Comparison of ENCODE assay signal across 8 mouse cellular contexts in genomic region chr11:8814097-8814790, GRCm38 (mm10).
A peak's percentile ranks its signal among the peaks of the same experiment; 100 is the strongest.
DNase-seq lines count a peak whose midpoint lies in the region; ATAC-seq and TF ChIP-seq lines count a peak whose summit lies in the region.
"Had no signal": no experiment of that assay in that cellular context is flagged by ENCODE, and none has a peak within 500 bp of the region (broad histone marks: within the 10 kb centered on the region; RNA-seq: fewer than 3 reads in every experiment).

No protein-coding gene starts in this region.

- no peaks in the 10 kb centered on the region for H3K27me3 ChIP-seq in heart, embryonic 11.5 days (ENCODE audit: control insufficient read depth, insufficient read depth, low read length)
- H3K27me3 ChIP-seq in kidney, embryonic 14.5 days (ENCODE audit: control insufficient read depth, insufficient read depth, low read length): no peaks in the 10 kb centered on the region
- H3K27me3 ChIP-seq in lung, embryonic 14.5 days (ENCODE audit: insufficient read depth, low read length): no peaks in the 10 kb centered on the region
- H3K27me3 ChIP-seq: midbrain, embryonic 15.5 days had no signal

- TF ChIP-seq CTCF in lung, embryonic 14.5 days (IDR thresholded peaks at IDR 0.05; ENCODE audit: low read depth): no peak

- H3K9ac ChIP-seq in heart, embryonic 11.5 days (ENCODE audit: low read depth, low read length): no peak overlapping the region
- no peak overlapping the region for H3K9ac ChIP-seq in kidney, embryonic 14.5 days (ENCODE audit: low read depth, low read length)
- H3K9ac ChIP-seq in lung, embryonic 14.5 days: no peak overlapping the region
- H3K9ac ChIP-seq: midbrain, embryonic 15.5 days had no signal

- no peaks in the 10 kb centered on the region for H3K9me3 ChIP-seq in heart, embryonic 11.5 days (replicated peaks; ENCODE audit: control insufficient read depth, low read length)
- H3K9me3 ChIP-seq in kidney, embryonic 14.5 days (ENCODE audit: control insufficient read depth, low read length): no peaks in the 10 kb centered on the region
- no peaks in the 10 kb centered on the region for H3K9me3 ChIP-seq in lung, embryonic 14.5 days (ENCODE audit: low read depth, low read length)
- H3K9me3 ChIP-seq: midbrain, embryonic 15.5 days had no signal

- peak; percentile 51 for DNase-seq in embryo, embryonic 11 days
- peak; percentile 99 for DNase-seq in lung, embryonic 14.5 days
- no peak for DNase-seq in frontal cortex, postnatal 36 days (ENCODE audit: low spot score in 2 of 2)
- no peak for DNase-seq in spleen, adult 12 weeks (ENCODE audit: low spot score)
- DNase-seq in right cerebral cortex, adult 18-20 months: no peak

- H3K4me1 ChIP-seq in heart, embryonic 11.5 days (ENCODE audit: control insufficient read depth, insufficient read depth, low read length): peaks cover 4% of the 10 kb centered on the region; the same call in 1 of the 2 replicates
- H3K4me1 ChIP-seq in kidney, embryonic 14.5 days (ENCODE audit: control insufficient read depth, insufficient read depth, low read length): peaks cover 7% of the 10 kb centered on the region; the same call in 1 of the 2 replicates
- peaks cover 30% of the 10 kb centered on the region for H3K4me1 ChIP-seq in lung, embryonic 14.5 days (ENCODE audit: insufficient read depth)
- H3K4me1 ChIP-seq: midbrain, embryonic 15.5 days had no signal

- H3K27ac ChIP-seq in heart, embryonic 11.5 days (ENCODE audit: low read depth, low read length): peak overlapping the region; percentile 62; the same call in 1 of the 2 replicates
- peak overlapping the region; percentile 53 for H3K27ac ChIP-seq in kidney, embryonic 14.5 days (ENCODE audit: low read depth, low read length)
- H3K27ac ChIP-seq in lung, embryonic 14.5 days (ENCODE audit: low read depth): peak overlapping the region; percentile 84
- H3K27ac ChIP-seq: midbrain, embryonic 15.5 days had no signal

- 45% methylated on average over 4 of the region's 4 CpGs for WGBS in heart, embryonic 11.5 days (ENCODE audit: insufficient replicate concordance)
- 25% methylated on average over 4 of the region's 4 CpGs for whole genome bisulfite sequencing in kidney, embryonic 14.5 days
- 21% methylated on average over 4 of the region's 4 CpGs for whole genome bisulfite sequencing in lung, embryonic 14.5 days

- peak; percentile 52; the same call in 1 of the 2 replicates for ATAC-seq in heart, embryonic 11.5 days (replicated peaks; ENCODE audit: insufficient number of reproducible peaks, low FRiP score, low TSS enrichment)
- ATAC-seq in kidney, embryonic 14.5 days (ENCODE audit: low FRiP score, low TSS enrichment): peak; percentile 79
- peak; percentile 96 for ATAC-seq in lung, embryonic 14.5 days (ENCODE audit: insufficient read depth)
- ATAC-seq: midbrain, embryonic 15.5 days had no signal

- no peak overlapping the region for H3K4me3 ChIP-seq in heart, embryonic 11.5 days (ENCODE audit: low read depth, low read length)
- H3K4me3 ChIP-seq in kidney, embryonic 14.5 days (ENCODE audit: low read length): no peak overlapping the region
- no peak overlapping the region for H3K4me3 ChIP-seq in lung, embryonic 14.5 days (ENCODE audit: low read depth, low read length)
- H3K4me3 ChIP-seq: midbrain, embryonic 15.5 days had no signal

- H3K36me3 ChIP-seq in heart, embryonic 11.5 days (ENCODE audit: control insufficient read depth, insufficient read depth, low read length): no peaks in the 10 kb centered on the region
- no peaks in the 10 kb centered on the region for H3K36me3 ChIP-seq in kidney, embryonic 14.5 days (ENCODE audit: control insufficient read depth, insufficient read depth, low read length)
- no peaks in the 10 kb centered on the region for H3K36me3 ChIP-seq in lung, embryonic 14.5 days (ENCODE audit: insufficient read depth)
- H3K36me3 ChIP-seq: midbrain, embryonic 15.5 days had no signal

- no peak overlapping the region for H3K4me2 ChIP-seq in heart, embryonic 11.5 days
- no peak overlapping the region for H3K4me2 ChIP-seq in kidney, embryonic 14.5 days (replicated peaks; ENCODE audit: low read depth, low read length)
- H3K4me2 ChIP-seq in lung, embryonic 14.5 days: no peak overlapping the region
- H3K4me2 ChIP-seq: midbrain, embryonic 15.5 days had no signal

Comparison
In these comparisons a context has a peak if more than half of its experiments do, and no peak if none do; other contexts are left out.
1. DNase-seq: peak in embryo, embryonic 11 days (single experiment) and lung, embryonic 14.5 days (single experiment); none in frontal cortex, postnatal 36 days (0 of 2), spleen, adult 12 weeks (single experiment) and right cerebral cortex, adult 18-20 months (single experiment).
2. Peak in every context shown above with its lines, with median percentiles within 50 percentile points of each other: ATAC-seq and H3K27ac ChIP-seq.